Mouse (Mus musculus) lung, postnatal 0 days (tissue): ENCODE measurements at regions not wholly inside any gene's neighbourhood (a gene's known extent, or its start where the extent isn't known, plus 50 kb on each side); places are given as distances from the start of the nearest gene placed in this dataset.

Experiments
- CTCF ChIP-seq: IDR thresholded peaks from 2 replicates; pipeline ENCODE4 v1.5.1; 2016; ENCODE audit warnings: antibody characterized with exemption, mild to moderate bottlenecking
- EP300 ChIP-seq: IDR thresholded peaks from 2 replicates; pipeline ENCODE4 v1.6.1; 2016; ENCODE audit warnings: antibody characterized with exemption, mild to moderate bottlenecking, control low read depth

- no peak for TF ChIP-seq CTCF
- no peak for TF ChIP-seq EP300
Observed at GRCm38 (mm10) chr14:48747936-48748335, 74.3 kb upstream of the Otx2 start.
